Mouse (Mus musculus): ENCODE measurements around the gene Serinc5. TPM values are rescaled to one million over a fixed set of nuclear protein-coding genes. Genes with fewer than 3 reads are reported as not detected.
A peak's percentile ranks its signal among the peaks of the same experiment; 100 is the strongest.

Gene Serinc5
- polyA plus RNA-seq, 1 experiment from 2014 or later, result 12.2 TPM

DNA sequence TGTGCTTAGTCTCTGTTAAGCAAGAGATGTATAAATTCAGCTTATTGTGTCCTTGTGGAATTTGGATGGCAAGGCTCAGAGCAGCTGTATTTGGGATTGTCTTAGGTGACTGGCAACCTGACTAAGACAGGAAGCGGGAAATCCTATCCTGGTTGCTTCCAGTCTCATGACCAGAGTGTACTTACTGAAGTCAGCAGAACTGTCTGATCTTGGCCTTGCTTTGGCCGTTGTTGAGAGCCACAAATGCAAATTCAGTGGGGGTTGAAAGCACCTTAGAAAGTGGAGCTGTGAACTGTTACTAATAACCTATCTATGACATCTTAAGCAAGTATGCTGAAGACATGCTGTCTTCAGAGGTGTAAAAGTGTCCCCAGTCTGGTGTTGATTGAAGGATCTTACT lies 78.2 kb downstream of the Serinc5 start:
- Histone ChIP-seq H3K4me3 (ENCODE audit: low read depth, low read length) (no peak overlapping the region), H3K9me3 (ENCODE audit: low read length) (no peaks in the 10 kb centered on the region), H3K4me2 (ENCODE audit: low read depth, low read length) (no peak overlapping the region), H3K9ac (replicated peaks) (no peak overlapping the region), H3K36me3 (replicated peaks; ENCODE audit: insufficient read depth, low read length) (peaks cover 42% of the 10 kb centered on the region), H3K27ac (ENCODE audit: low read depth) (no peak overlapping the region), H3K27me3 (ENCODE audit: insufficient read depth, low read length) (no peaks in the 10 kb centered on the region), H3K4me1 (ENCODE audit: insufficient read depth) (peaks cover 6% of the 10 kb centered on the region)
- TF ChIP-seq EP300 (IDR thresholded peaks at IDR 0.05; ENCODE audit: low read depth) (no peak), CTCF (IDR thresholded peaks at IDR 0.05; ENCODE audit: low read depth) (no peak)
- DNase-seq (no peak), ATAC-seq (no peak)
- 88% methylated on average over 2 of the region's 2 CpGs for WGBS (ENCODE audit: insufficient replicate concordance)

DNA sequence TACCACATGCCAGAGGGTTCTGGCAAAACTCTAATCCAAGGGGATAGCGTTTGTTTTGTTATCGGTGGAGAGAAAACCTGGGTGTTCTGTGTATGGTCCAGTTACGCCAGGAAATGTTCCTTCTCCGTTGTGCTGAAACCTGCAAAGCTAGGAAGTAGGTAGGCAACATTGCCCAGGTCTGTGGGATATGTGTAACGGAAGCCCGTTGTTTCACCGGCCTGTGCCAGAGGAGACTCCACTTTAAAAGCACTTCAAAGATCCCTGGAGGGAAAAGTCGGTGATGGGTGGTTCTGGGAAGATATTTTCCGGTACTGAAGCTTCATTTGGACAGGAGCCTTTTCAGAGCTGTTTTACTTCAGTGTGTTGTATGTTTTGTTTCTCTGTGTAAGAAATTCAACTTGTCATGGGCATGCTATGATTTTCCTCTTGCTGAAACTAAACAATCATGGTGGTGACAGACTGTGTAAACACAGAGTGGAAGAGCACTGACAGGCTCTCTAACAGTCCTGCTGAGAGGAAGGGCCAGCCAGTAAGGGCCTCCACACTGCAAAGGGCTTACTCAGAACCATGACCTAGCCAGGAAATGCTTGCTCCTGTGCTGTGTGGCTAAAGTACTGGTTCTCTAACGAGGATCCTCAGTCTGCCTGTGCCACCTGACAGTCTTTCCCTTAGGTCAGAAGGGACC lies 83.1 kb downstream of the Serinc5 start:
- no peaks in the 10 kb centered on the region for H3K27me3 ChIP-seq (ENCODE audit: insufficient read depth, low read length)
- peaks cover 3% of the 10 kb centered on the region; the same call in 1 of the 2 replicates for H3K4me1 ChIP-seq (ENCODE audit: insufficient read depth)
- peaks cover 46% of the 10 kb centered on the region for H3K36me3 ChIP-seq (replicated peaks; ENCODE audit: insufficient read depth, low read length)
- H3K9me3 ChIP-seq (ENCODE audit: low read length), result no peaks in the 10 kb centered on the region
- no peak overlapping the region for H3K4me2 ChIP-seq (ENCODE audit: low read depth, low read length)
- TF ChIP-seq EP300 (IDR thresholded peaks at IDR 0.05; ENCODE audit: low read depth) (no peak), CTCF (IDR thresholded peaks at IDR 0.05; ENCODE audit: low read depth) (no peak)
- no peak overlapping the region for H3K27ac ChIP-seq (ENCODE audit: low read depth)
- DNase-seq (no peak), ATAC-seq (no peak)
- H3K9ac ChIP-seq (replicated peaks), result no peak overlapping the region
- no peak overlapping the region for H3K4me3 ChIP-seq (ENCODE audit: low read depth, low read length)
- WGBS (ENCODE audit: insufficient replicate concordance), result 82% methylated on average over 10 of the region's 10 CpGs

DNA sequence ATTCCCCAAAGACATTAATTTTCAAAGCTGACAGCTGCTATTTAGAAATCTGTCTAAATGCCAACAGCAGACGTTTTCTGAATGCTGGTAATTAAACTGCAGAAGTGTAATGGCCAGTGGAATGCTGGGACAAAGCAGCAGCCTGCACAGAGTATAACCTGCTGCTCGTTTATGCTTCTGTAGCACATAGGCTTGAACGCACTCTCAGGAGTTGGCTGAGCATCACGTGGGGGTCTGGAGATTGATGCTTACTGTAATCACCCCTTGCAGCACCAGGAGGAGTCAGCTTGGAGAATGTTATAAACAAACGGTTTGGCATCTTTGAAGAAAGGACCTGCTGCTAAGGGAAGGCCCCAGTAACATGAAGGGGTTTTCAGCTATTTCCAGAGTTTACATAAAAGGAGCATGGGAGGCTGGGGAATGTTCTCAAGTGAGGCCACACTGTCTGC lies 85.6 kb downstream of the Serinc5 start:
- Histone ChIP-seq H3K27me3 (ENCODE audit: insufficient read depth, low read length) (no peaks in the 10 kb centered on the region), H3K4me1 (ENCODE audit: insufficient read depth) (peaks cover 11% of the 10 kb centered on the region), H3K9me3 (ENCODE audit: low read length) (no peaks in the 10 kb centered on the region), H3K9ac (replicated peaks) (no peak overlapping the region), H3K4me2 (ENCODE audit: low read depth, low read length) (no peak overlapping the region), H3K27ac (ENCODE audit: low read depth) (no peak overlapping the region), H3K4me3 (ENCODE audit: low read depth, low read length) (no peak overlapping the region), H3K36me3 (replicated peaks; ENCODE audit: insufficient read depth, low read length) (peaks cover 44% of the 10 kb centered on the region)
- no peak for ATAC-seq
- TF ChIP-seq EP300 (IDR thresholded peaks at IDR 0.05; ENCODE audit: low read depth), result no peak
- TF ChIP-seq CTCF (IDR thresholded peaks at IDR 0.05; ENCODE audit: low read depth), result no peak
- 68% methylated on average over 5 of the region's 5 CpGs for WGBS (ENCODE audit: insufficient replicate concordance)
- no peak for DNase-seq

- no peak for ATAC-seq
- Histone ChIP-seq H3K9me3 (ENCODE audit: low read length) (no peaks in the 10 kb centered on the region), H3K4me1 (ENCODE audit: insufficient read depth) (peaks cover 11% of the 10 kb centered on the region), H3K9ac (replicated peaks) (no peak overlapping the region), H3K27me3 (ENCODE audit: insufficient read depth, low read length) (no peaks in the 10 kb centered on the region), H3K4me2 (ENCODE audit: low read depth, low read length) (no peak overlapping the region), H3K4me3 (ENCODE audit: low read depth, low read length) (no peak overlapping the region), H3K36me3 (replicated peaks; ENCODE audit: insufficient read depth, low read length) (peaks cover 42% of the 10 kb centered on the region), H3K27ac (ENCODE audit: low read depth) (no peak overlapping the region)
- DNase-seq, result no peak
- WGBS (ENCODE audit: insufficient replicate concordance), result 76% methylated on average over 4 of the region's 4 CpGs
- TF ChIP-seq EP300 (IDR thresholded peaks at IDR 0.05; ENCODE audit: low read depth) (no peak), CTCF (IDR thresholded peaks at IDR 0.05; ENCODE audit: low read depth) (no peak)
Measured at GRCm38 (mm10) chr13:92697141-92697540, 86.2 kb downstream of the Serinc5 start.

DNA sequence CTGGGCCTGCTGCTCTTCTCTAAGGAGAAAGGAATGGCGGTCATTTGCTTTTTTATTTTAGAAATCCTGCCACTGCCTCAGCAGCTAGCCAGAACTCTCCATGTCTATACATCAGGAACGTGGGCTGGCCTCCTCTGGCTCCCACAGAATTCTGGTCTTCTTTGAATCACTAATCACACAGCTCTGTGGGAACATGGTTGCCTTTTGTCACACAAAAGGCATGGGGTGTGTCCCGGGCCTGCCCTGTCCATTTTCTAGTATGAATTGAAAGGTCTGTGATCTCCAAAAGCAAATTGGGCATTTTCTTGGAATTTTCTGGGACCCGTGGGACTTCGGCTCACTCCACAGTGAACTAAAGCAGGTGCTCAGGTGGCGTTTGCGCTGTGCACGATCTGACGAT lies 87.9 kb downstream of the Serinc5 start:
- H3K27me3 ChIP-seq (ENCODE audit: insufficient read depth, low read length), result no peaks in the 10 kb centered on the region
- no peak overlapping the region for H3K4me2 ChIP-seq (ENCODE audit: low read depth, low read length)
- TF ChIP-seq EP300 (IDR thresholded peaks at IDR 0.05; ENCODE audit: low read depth) (no peak), CTCF (IDR thresholded peaks at IDR 0.05; ENCODE audit: low read depth) (no peak)
- no peaks in the 10 kb centered on the region for H3K9me3 ChIP-seq (ENCODE audit: low read length)
- no peak overlapping the region for H3K9ac ChIP-seq (replicated peaks)
- H3K27ac ChIP-seq (ENCODE audit: low read depth), result no peak overlapping the region
- ATAC-seq, result no peak
- DNase-seq, result peak; percentile 8
- no peak overlapping the region for H3K4me3 ChIP-seq (ENCODE audit: low read depth, low read length)
- H3K36me3 ChIP-seq (replicated peaks; ENCODE audit: insufficient read depth, low read length), result peaks cover 38% of the 10 kb centered on the region
- H3K4me1 ChIP-seq (ENCODE audit: insufficient read depth), result peaks cover 11% of the 10 kb centered on the region
- 86% methylated on average over 9 of the region's 9 CpGs for WGBS (ENCODE audit: insufficient replicate concordance)

- peaks cover 35% of the 10 kb centered on the region for H3K36me3 ChIP-seq (replicated peaks; ENCODE audit: insufficient read depth, low read length)
- H3K27ac ChIP-seq (ENCODE audit: low read depth), result no peak overlapping the region
- DNase-seq (no peak), ATAC-seq (peak; percentile 43; the same call in 1 of the 2 replicates)
- H3K9me3 ChIP-seq (ENCODE audit: low read length), result no peaks in the 10 kb centered on the region
- H3K4me2 ChIP-seq (ENCODE audit: low read depth, low read length), result no peak overlapping the region
- 76% methylated on average over 6 of the region's 6 CpGs for WGBS (ENCODE audit: insufficient replicate concordance)
- no peak overlapping the region for H3K9ac ChIP-seq (replicated peaks)
- no peak for TF ChIP-seq EP300 (IDR thresholded peaks at IDR 0.05; ENCODE audit: low read depth)
- TF ChIP-seq CTCF (IDR thresholded peaks at IDR 0.05; ENCODE audit: low read depth), result no peak
- no peak overlapping the region for H3K4me3 ChIP-seq (ENCODE audit: low read depth, low read length)
- peaks cover 11% of the 10 kb centered on the region for H3K4me1 ChIP-seq (ENCODE audit: insufficient read depth)
- no peaks in the 10 kb centered on the region for H3K27me3 ChIP-seq (ENCODE audit: insufficient read depth, low read length)
Measured at GRCm38 (mm10) chr13:92699395-92699794, 88.5 kb downstream of the Serinc5 start.

Data from liver, postnatal 0 days (tissue).